Mouse (Mus musculus): ENCODE measurements around the gene Rtp2. TPM values are rescaled to one million over a fixed set of nuclear protein-coding genes. Genes with fewer than 3 reads are reported as not detected.

Rtp2 gene
- polyA plus RNA-seq, 2 experiments, result not detected

- Histone ChIP-seq H3K4me1 (replicated peaks; ENCODE audit: control insufficient read depth in 2 of 2, insufficient read depth in 2 of 2, low read length in 1 of 2) (no peaks in the 10 kb centered on the region), H3K9ac (replicated peaks) (no peak overlapping the region), H3K9me3 (ENCODE audit: control insufficient read depth, low read length) (no peaks in the 10 kb centered on the region), H3K36me3 (replicated peaks; ENCODE audit: control insufficient read depth, insufficient read depth, low read depth) (no peaks in the 10 kb centered on the region), H3K4me2 (ENCODE audit: low read depth) (no peak overlapping the region), H3K27ac (no peak overlapping the region), H3K27me3 (ENCODE audit: control insufficient read depth, insufficient read depth, low read length) (no peaks in the 10 kb centered on the region), H3K4me3 (ENCODE audit: insufficient read depth in 1 of 2, low read depth in 2 of 2, low read length in 2 of 2) (no peak overlapping the region)
- TF ChIP-seq CTCF (IDR thresholded peaks at IDR 0.05; ENCODE audit: low read depth) (no peak), EP300 (IDR thresholded peaks at IDR 0.05; ENCODE audit: low read depth) (no peak)
- no peak for ATAC-seq (ENCODE audit: insufficient read depth)
- 69% methylated on average over 22 of the region's 22 CpGs for WGBS (ENCODE audit: insufficient replicate concordance)
- DNase-seq (ENCODE audit: low read depth in 3 of 3, low spot score in 3 of 3), result no peak
These were observed 31.9 kb upstream of the Rtp2 start for GRCm38 (mm10) chr16:23963896-23964668.

- no peak for ATAC-seq (ENCODE audit: insufficient read depth)
- no peaks in the 10 kb centered on the region for H3K9me3 ChIP-seq (ENCODE audit: control insufficient read depth, low read length)
- no peak overlapping the region for H3K9ac ChIP-seq (replicated peaks)
- no peaks in the 10 kb centered on the region for H3K36me3 ChIP-seq (replicated peaks; ENCODE audit: control insufficient read depth, insufficient read depth, low read depth)
- no peaks in the 10 kb centered on the region for H3K4me1 ChIP-seq (replicated peaks; ENCODE audit: control insufficient read depth in 2 of 2, insufficient read depth in 2 of 2, low read length in 1 of 2)
- H3K4me2 ChIP-seq (ENCODE audit: low read depth), result no peak overlapping the region
- no peaks in the 10 kb centered on the region for H3K27me3 ChIP-seq (ENCODE audit: control insufficient read depth, insufficient read depth, low read length)
- DNase-seq (ENCODE audit: low read depth in 3 of 3, low spot score in 3 of 3), result no peak
- TF ChIP-seq EP300 (IDR thresholded peaks at IDR 0.05; ENCODE audit: low read depth) (no peak), CTCF (IDR thresholded peaks at IDR 0.05; ENCODE audit: low read depth) (peak; percentile 53)
- no peak overlapping the region for H3K27ac ChIP-seq
- 57% methylated on average over 2 of the region's 2 CpGs for WGBS (ENCODE audit: insufficient replicate concordance)
- H3K4me3 ChIP-seq (ENCODE audit: insufficient read depth in 1 of 2, low read depth in 2 of 2, low read length in 2 of 2), result no peak overlapping the region
These were observed 30.2 kb upstream of the Rtp2 start for GRCm38 (mm10) chr16:23962401-23962800.

GRCm38 (mm10) chr16:23958938-23959337, 26.7 kb upstream of the Rtp2 start:
- H3K27ac ChIP-seq, result no peak overlapping the region

GRCm38 (mm10) chr16:23953959-23954260, 21.7 kb upstream of the Rtp2 start:
- 6% methylated on average over 1 of the region's 1 CpGs for WGBS (ENCODE audit: insufficient replicate concordance)
- Histone ChIP-seq H3K36me3 (replicated peaks; ENCODE audit: control insufficient read depth, insufficient read depth, low read depth) (no peaks in the 10 kb centered on the region), H3K27me3 (ENCODE audit: control insufficient read depth, insufficient read depth, low read length) (no peaks in the 10 kb centered on the region), H3K27ac (no peak overlapping the region), H3K4me3 (ENCODE audit: insufficient read depth in 1 of 2, low read depth in 2 of 2, low read length in 2 of 2) (no peak overlapping the region), H3K9me3 (ENCODE audit: control insufficient read depth, low read length) (no peaks in the 10 kb centered on the region), H3K4me1 (replicated peaks; ENCODE audit: control insufficient read depth in 2 of 2, insufficient read depth in 2 of 2, low read length in 1 of 2) (no peaks in the 10 kb centered on the region), H3K9ac (replicated peaks) (no peak overlapping the region), H3K4me2 (ENCODE audit: low read depth) (no peak overlapping the region)
- ATAC-seq (ENCODE audit: insufficient read depth) (no peak), DNase-seq (ENCODE audit: low read depth in 3 of 3, low spot score in 3 of 3) (no peak)
- no peak for TF ChIP-seq CTCF (IDR thresholded peaks at IDR 0.05; ENCODE audit: low read depth)
- TF ChIP-seq EP300 (IDR thresholded peaks at IDR 0.05; ENCODE audit: low read depth), result no peak

More at GRCm38 (mm10) chr16:23958938-23959337, 26.7 kb upstream of the Rtp2 start:
- no peak for TF ChIP-seq EP300 (IDR thresholded peaks at IDR 0.05; ENCODE audit: low read depth)
- TF ChIP-seq CTCF (IDR thresholded peaks at IDR 0.05; ENCODE audit: low read depth), result no peak
- no peak overlapping the region for H3K4me3 ChIP-seq (ENCODE audit: insufficient read depth in 1 of 2, low read depth in 2 of 2, low read length in 2 of 2)
- no peak overlapping the region for H3K9ac ChIP-seq (replicated peaks)
- no peaks in the 10 kb centered on the region for H3K27me3 ChIP-seq (ENCODE audit: control insufficient read depth, insufficient read depth, low read length)
- DNase-seq (ENCODE audit: low read depth in 3 of 3, low spot score in 3 of 3) (no peak), ATAC-seq (ENCODE audit: insufficient read depth) (no peak)
- no peaks in the 10 kb centered on the region for H3K36me3 ChIP-seq (replicated peaks; ENCODE audit: control insufficient read depth, insufficient read depth, low read depth)
- no peaks in the 10 kb centered on the region for H3K4me1 ChIP-seq (replicated peaks; ENCODE audit: control insufficient read depth in 2 of 2, insufficient read depth in 2 of 2, low read length in 1 of 2)
- H3K9me3 ChIP-seq (ENCODE audit: control insufficient read depth, low read length), result no peaks in the 10 kb centered on the region
- no peak overlapping the region for H3K4me2 ChIP-seq (ENCODE audit: low read depth)

GRCm38 (mm10) chr16:23953189-23953958, 21.2 kb upstream of the Rtp2 start:
- ATAC-seq (ENCODE audit: insufficient read depth) (no peak), DNase-seq (ENCODE audit: low read depth in 3 of 3, low spot score in 3 of 3) (no peak)
- Histone ChIP-seq H3K36me3 (replicated peaks; ENCODE audit: control insufficient read depth, insufficient read depth, low read depth) (no peaks in the 10 kb centered on the region), H3K9ac (replicated peaks) (no peak overlapping the region), H3K4me2 (ENCODE audit: low read depth) (no peak overlapping the region), H3K27ac (no peak overlapping the region), H3K4me3 (ENCODE audit: insufficient read depth in 1 of 2, low read depth in 2 of 2, low read length in 2 of 2) (no peak overlapping the region), H3K9me3 (ENCODE audit: control insufficient read depth, low read length) (no peaks in the 10 kb centered on the region), H3K27me3 (ENCODE audit: control insufficient read depth, insufficient read depth, low read length) (no peaks in the 10 kb centered on the region), H3K4me1 (replicated peaks; ENCODE audit: control insufficient read depth in 2 of 2, insufficient read depth in 2 of 2, low read length in 1 of 2) (no peaks in the 10 kb centered on the region)
- WGBS (ENCODE audit: insufficient replicate concordance), result 40% methylated on average over 11 of the region's 11 CpGs
- peak; percentile 69 for TF ChIP-seq CTCF (IDR thresholded peaks at IDR 0.05; ENCODE audit: low read depth)
- no peak for TF ChIP-seq EP300 (IDR thresholded peaks at IDR 0.05; ENCODE audit: low read depth)
